Mouse (Mus musculus): ENCODE data around the gene Tfap4. TPM values are rescaled to one million over a fixed set of nuclear protein-coding genes. Genes with fewer than 3 reads are reported as not detected.

Gene Tfap4
- polyA plus RNA-seq, 1 experiment from 2014 or later, result 6.4 TPM

DNA sequence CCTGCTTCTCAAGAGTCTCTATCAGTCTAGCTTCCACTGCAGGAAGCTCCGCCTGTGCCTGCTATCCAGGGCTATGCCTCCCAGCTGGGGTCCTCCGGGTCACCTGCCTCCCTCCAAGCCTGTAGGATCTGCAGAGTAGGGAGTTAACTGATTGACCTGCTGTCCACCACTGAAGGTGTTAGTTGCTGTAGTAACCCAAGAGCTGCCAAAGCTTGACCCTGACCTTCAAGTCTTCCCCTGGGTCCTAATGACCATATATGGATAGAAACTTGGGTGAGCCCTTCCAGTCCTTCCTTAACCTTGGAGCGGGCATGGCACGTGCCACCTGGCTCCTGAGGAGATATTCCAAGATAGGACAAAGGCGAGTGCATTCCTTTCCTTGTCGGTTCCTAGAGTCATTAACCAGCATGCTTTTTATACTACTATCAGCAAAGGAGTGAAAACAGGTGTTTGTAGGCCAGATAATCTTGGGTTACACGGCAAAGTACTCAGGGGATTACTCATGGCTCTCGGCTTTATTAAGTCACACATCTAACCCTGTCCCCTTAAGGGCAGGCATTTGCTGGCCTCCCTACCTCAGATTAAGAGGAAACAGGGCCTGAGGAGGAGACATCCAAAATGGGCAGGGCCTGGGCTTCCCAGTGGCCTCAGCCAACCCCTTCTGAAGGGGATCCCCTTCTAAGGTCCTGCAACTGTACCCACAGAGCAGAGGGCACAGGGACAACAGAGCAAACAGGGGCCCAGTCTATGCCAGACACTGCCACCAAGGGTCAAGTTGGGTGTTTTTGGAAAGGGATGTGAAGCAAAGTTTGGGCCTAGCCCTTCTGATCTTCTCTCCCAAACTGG is 61.7 kb downstream of the Tfap4 start:
- 54% methylated on average over 8 of the region's 8 CpGs for WGBS
- H3K27me3 ChIP-seq (replicated peaks; ENCODE audit: insufficient read depth, low read length), result no peaks in the 10 kb centered on the region
- DNase-seq (ENCODE audit: low spot score) (peak; percentile 12), ATAC-seq (peak; percentile 46; the same call in 1 of the 2 replicates)
- H3K9me3 ChIP-seq (ENCODE audit: low read length), result no peaks in the 10 kb centered on the region
- no peak overlapping the region for H3K9ac ChIP-seq (replicated peaks; ENCODE audit: low read depth)
- H3K4me1 ChIP-seq (ENCODE audit: insufficient read depth, low read depth, low read length), result no peaks in the 10 kb centered on the region
- H3K4me2 ChIP-seq (replicated peaks; ENCODE audit: low read depth, low read length), result no peak overlapping the region
- H3K27ac ChIP-seq (ENCODE audit: low read length), result no peak overlapping the region
- TF ChIP-seq CTCF (IDR thresholded peaks at IDR 0.05), result no peak
- no peak for TF ChIP-seq EP300 (IDR thresholded peaks at IDR 0.05)
- no peak overlapping the region for H3K4me3 ChIP-seq (ENCODE audit: low read depth, low read length)
- no peaks in the 10 kb centered on the region for H3K36me3 ChIP-seq (ENCODE audit: insufficient read depth, low read length)

DNA sequence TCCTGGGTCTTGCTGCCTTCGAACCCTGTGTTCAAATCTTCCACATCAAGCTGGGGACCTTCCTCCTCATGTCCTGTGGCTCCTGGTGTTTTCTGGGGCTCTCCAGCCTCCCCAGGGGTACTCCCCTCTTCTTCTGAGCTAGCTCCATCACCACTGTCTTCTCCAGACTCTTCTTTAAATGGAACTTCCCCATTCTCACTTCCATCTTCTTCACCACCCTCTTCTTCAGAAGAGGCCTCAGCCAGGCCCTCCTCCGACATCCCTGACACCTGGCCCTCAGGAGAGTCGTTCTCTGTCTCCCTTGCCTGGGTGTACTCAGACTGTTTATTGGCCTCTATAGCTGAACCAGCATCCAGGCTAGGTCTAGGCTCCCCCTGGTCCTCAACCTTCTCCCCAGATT is 63.2 kb downstream of the Tfap4 start:
- no peak overlapping the region for H3K27ac ChIP-seq (ENCODE audit: low read length)
- no peak for DNase-seq (ENCODE audit: low spot score)
- WGBS, result 82% methylated on average over 3 of the region's 3 CpGs

DNA sequence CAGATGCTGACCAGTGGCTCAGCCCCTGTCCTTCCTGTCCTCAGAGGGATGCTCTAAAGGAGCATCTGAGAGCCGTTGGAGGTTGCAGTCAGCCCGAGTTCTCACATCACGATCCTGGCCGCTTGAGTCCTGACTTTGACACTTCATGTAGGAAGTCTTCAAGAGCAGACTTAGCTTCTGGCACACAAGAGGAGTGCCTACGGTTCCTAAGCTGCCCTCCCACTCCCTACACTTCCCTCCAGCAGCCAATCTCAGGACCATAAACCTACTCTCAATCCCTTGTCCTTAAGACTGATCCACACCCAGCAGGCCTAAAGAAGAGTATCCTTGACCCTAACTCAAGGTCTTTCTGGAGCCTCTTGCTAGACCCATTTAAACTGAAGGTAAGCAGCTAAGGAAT is 63.8 kb downstream of the Tfap4 start:
- H3K4me1 ChIP-seq (ENCODE audit: insufficient read depth, low read depth, low read length), result no peaks in the 10 kb centered on the region
- DNase-seq (ENCODE audit: low spot score) (no peak), ATAC-seq (no peak)
- no peak overlapping the region for H3K4me2 ChIP-seq (replicated peaks; ENCODE audit: low read depth, low read length)
- TF ChIP-seq CTCF (IDR thresholded peaks at IDR 0.05) (no peak), EP300 (IDR thresholded peaks at IDR 0.05) (no peak)
- no peak overlapping the region for H3K9ac ChIP-seq (replicated peaks; ENCODE audit: low read depth)
- H3K27me3 ChIP-seq (replicated peaks; ENCODE audit: insufficient read depth, low read length), result no peaks in the 10 kb centered on the region
- no peaks in the 10 kb centered on the region for H3K36me3 ChIP-seq (ENCODE audit: insufficient read depth, low read length)
- no peak overlapping the region for H3K4me3 ChIP-seq (ENCODE audit: low read depth, low read length)
- WGBS, result 66% methylated on average over 5 of the region's 5 CpGs
- no peaks in the 10 kb centered on the region for H3K9me3 ChIP-seq (ENCODE audit: low read length)
- no peak overlapping the region for H3K27ac ChIP-seq (ENCODE audit: low read length)

More for the DNA sequence above, 63.2 kb downstream of the Tfap4 start:
- H3K4me1 ChIP-seq (ENCODE audit: insufficient read depth, low read depth, low read length), result no peaks in the 10 kb centered on the region
- TF ChIP-seq EP300 (IDR thresholded peaks at IDR 0.05), result no peak
- no peak for TF ChIP-seq CTCF (IDR thresholded peaks at IDR 0.05)
- no peaks in the 10 kb centered on the region for H3K36me3 ChIP-seq (ENCODE audit: insufficient read depth, low read length)
- no peak for ATAC-seq
- H3K9me3 ChIP-seq (ENCODE audit: low read length), result no peaks in the 10 kb centered on the region
- H3K27me3 ChIP-seq (replicated peaks; ENCODE audit: insufficient read depth, low read length), result no peaks in the 10 kb centered on the region
- no peak overlapping the region for H3K4me3 ChIP-seq (ENCODE audit: low read depth, low read length)
- no peak overlapping the region for H3K4me2 ChIP-seq (replicated peaks; ENCODE audit: low read depth, low read length)
- H3K9ac ChIP-seq (replicated peaks; ENCODE audit: low read depth), result no peak overlapping the region

Other genes starting within 250 kb of the Tfap4 start
- gene Adcy9, start 139.4 kb downstream of the Tfap4 start, polyA plus RNA-seq (2015; fragmentation: Nextera tagmentation; extraction: Ambion mirVana), result 2.9 and 3.1 TPM in 2 replicates
- gene Srl, start 18.0 kb downstream of the Tfap4 start, polyA plus RNA-seq (2015; fragmentation: Nextera tagmentation; extraction: Ambion mirVana), result 5.5 and 6.6 TPM in 2 replicates
- 20.7 and 26.5 TPM in 2 replicates for gene Glis2, start 34.9 kb upstream of the Tfap4 start, polyA plus RNA-seq (2015; fragmentation: Nextera tagmentation; extraction: Ambion mirVana)
- 76.2 and 78.4 TPM in 2 replicates for gene Pam16, start 65.1 kb upstream of the Tfap4 start, polyA plus RNA-seq (2015; fragmentation: Nextera tagmentation; extraction: Ambion mirVana)
- gene Vasn, start 80.1 kb upstream of the Tfap4 start, polyA plus RNA-seq (2015; fragmentation: Nextera tagmentation; extraction: Ambion mirVana), result 17.4 and 18.0 TPM in 2 replicates
- gene Dnaja3, start 80.1 kb upstream of the Tfap4 start, polyA plus RNA-seq (2015; fragmentation: Nextera tagmentation; extraction: Ambion mirVana), result 37.8 and 38.9 TPM in 2 replicates
- gene Coro7, start 119.9 kb upstream of the Tfap4 start, polyA plus RNA-seq (2015; fragmentation: Nextera tagmentation; extraction: Ambion mirVana), result 8.7 and 9.0 TPM in 2 replicates
- 6.0 and 7.1 TPM in 2 replicates for gene Nmral1, start 159.5 kb upstream of the Tfap4 start, polyA plus RNA-seq (2015; fragmentation: Nextera tagmentation; extraction: Ambion mirVana)
- 92.4 and 97.9 TPM in 2 replicates for gene Hmox2, start 166.5 kb upstream of the Tfap4 start, polyA plus RNA-seq (2015; fragmentation: Nextera tagmentation; extraction: Ambion mirVana)
- 57.5 and 68.2 TPM in 2 replicates for gene Cdip1, start 230.4 kb upstream of the Tfap4 start, polyA plus RNA-seq (2015; fragmentation: Nextera tagmentation; extraction: Ambion mirVana)